Mouse (Mus musculus): Measurements from ENCODE around the gene Wipf3. TPM values are rescaled to one million over a fixed set of nuclear protein-coding genes. Genes with fewer than 3 reads are reported as not detected.

The Wipf3 gene
- polyA plus RNA-seq (2015; fragmentation: Nextera tagmentation; extraction: Ambion mirVana) = 2.3 and 2.5 TPM in 2 replicates

DNA sequence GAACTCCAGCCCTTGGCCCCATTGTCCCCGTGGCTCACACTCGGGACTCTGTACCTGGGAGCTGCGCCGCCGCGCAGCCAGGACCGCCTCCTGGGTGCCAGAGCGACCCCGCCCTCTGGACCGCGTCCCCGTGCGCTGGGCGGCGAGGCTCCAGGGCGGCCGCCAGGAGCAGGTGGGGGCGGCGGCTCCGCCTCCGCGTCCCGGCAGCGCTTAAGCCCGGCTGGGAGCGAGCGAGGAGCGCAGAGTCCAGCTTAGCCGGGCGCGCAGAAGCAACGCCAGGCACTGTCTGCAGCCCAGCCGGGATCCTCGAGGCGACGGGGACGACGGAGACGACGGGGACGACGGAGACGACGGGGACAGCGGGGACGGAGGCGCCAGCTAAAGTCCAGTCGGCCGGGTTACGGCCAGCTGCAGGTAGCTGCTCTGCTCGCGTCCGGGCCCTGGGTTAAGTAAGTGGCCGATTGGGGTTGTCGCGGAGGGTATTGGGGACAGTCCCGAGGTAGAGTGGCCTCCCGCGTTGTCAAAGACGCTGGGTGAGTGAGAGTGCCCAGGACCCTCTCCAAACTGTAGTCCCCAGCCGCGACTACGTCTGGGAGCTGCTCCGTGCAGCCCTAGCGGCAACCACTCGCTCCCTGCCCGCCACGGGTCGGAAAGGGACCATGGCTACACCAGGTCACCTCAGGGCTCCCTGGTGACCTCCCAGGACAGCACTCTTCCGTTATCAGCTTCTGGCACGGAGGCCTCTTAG is at the start of gene Wipf3:
Gene Wipf3, plus strand, starts transcription at position 157 of the 748 bp plus-strand sequence.
- peak; percentile 82 for ATAC-seq
- under 1% methylated on average over 57 of the region's 71 CpGs for WGBS
- peak within 1 kb of the TSS; percentile 88 for H3K4me2 ChIP-seq (ENCODE audit: low read length)
- no peaks in the 10 kb centered on the region for H3K9me3 ChIP-seq (ENCODE audit: control insufficient read depth, low read length)
- no peaks in the 10 kb centered on the region for H3K36me3 ChIP-seq (ENCODE audit: control insufficient read depth, insufficient read depth, low read length)
- H3K27ac ChIP-seq (ENCODE audit: low read depth, low read length) = peak within 1 kb of the TSS; percentile 19; the same call in 1 of the 2 replicates
- H3K4me1 ChIP-seq (ENCODE audit: control insufficient read depth, insufficient read depth, low read depth, low read length) = peaks cover 23% of the 10 kb centered on the region
- H3K9ac ChIP-seq (ENCODE audit: low read depth, low read length) = peak within 1 kb of the TSS; percentile 80
- peak within 1 kb of the TSS; percentile 66 for H3K4me3 ChIP-seq (ENCODE audit: low read length)
- H3K27me3 ChIP-seq (replicated peaks; ENCODE audit: control insufficient read depth, insufficient read depth, low read length) = no peaks in the 10 kb centered on the region

GRCm38 (mm10) chr6:54382636-54383035 is 46.8 kb upstream of the Wipf3 start:
- H3K36me3 ChIP-seq (ENCODE audit: control insufficient read depth, insufficient read depth, low read length) = no peaks in the 10 kb centered on the region
- no peak overlapping the region for H3K9ac ChIP-seq (ENCODE audit: low read depth, low read length)
- H3K4me3 ChIP-seq (ENCODE audit: low read length) = no peak overlapping the region
- H3K4me1 ChIP-seq (ENCODE audit: control insufficient read depth, insufficient read depth, low read depth, low read length) = peaks cover 3% of the 10 kb centered on the region; the same call in 1 of the 2 replicates
- WGBS = 63% methylated on average over 8 of the region's 8 CpGs
- ATAC-seq = no peak
- H3K9me3 ChIP-seq (ENCODE audit: control insufficient read depth, low read length) = no peaks in the 10 kb centered on the region
- H3K27me3 ChIP-seq (replicated peaks; ENCODE audit: control insufficient read depth, insufficient read depth, low read length) = no peaks in the 10 kb centered on the region
- H3K27ac ChIP-seq (ENCODE audit: low read depth, low read length) = no peak overlapping the region
- no peak overlapping the region for H3K4me2 ChIP-seq (ENCODE audit: low read length)

- Histone ChIP-seq H3K27ac (ENCODE audit: low read depth, low read length) (no peak overlapping the region), H3K9me3 (ENCODE audit: control insufficient read depth, low read length) (no peaks in the 10 kb centered on the region), H3K4me3 (ENCODE audit: low read length) (no peak overlapping the region), H3K36me3 (ENCODE audit: control insufficient read depth, insufficient read depth, low read length) (no peaks in the 10 kb centered on the region), H3K4me2 (ENCODE audit: low read length) (peak overlapping the region; percentile 27), H3K9ac (ENCODE audit: low read depth, low read length) (no peak overlapping the region), H3K4me1 (ENCODE audit: control insufficient read depth, insufficient read depth, low read depth, low read length) (peaks cover 3% of the 10 kb centered on the region; the same call in 1 of the 2 replicates), H3K27me3 (replicated peaks; ENCODE audit: control insufficient read depth, insufficient read depth, low read length) (no peaks in the 10 kb centered on the region; the same call in 1 of the 2 replicates)
- 45% methylated on average over 12 of the region's 12 CpGs for WGBS
- ATAC-seq = 0 out of 2 replicates have a peak, but pooled peaks have one; percentile 9
Measured at GRCm38 (mm10) chr6:54383893-54384524, 45.4 kb upstream of the Wipf3 start.

GRCm38 (mm10) chr6:54384777-54385176 is 44.6 kb upstream of the Wipf3 start:
- Histone ChIP-seq H3K27me3 (replicated peaks; ENCODE audit: control insufficient read depth, insufficient read depth, low read length) (no peaks in the 10 kb centered on the region; the same call in 1 of the 2 replicates), H3K9ac (ENCODE audit: low read depth, low read length) (no peak overlapping the region), H3K4me2 (ENCODE audit: low read length) (no peak overlapping the region), H3K36me3 (ENCODE audit: control insufficient read depth, insufficient read depth, low read length) (no peaks in the 10 kb centered on the region), H3K4me3 (ENCODE audit: low read length) (no peak overlapping the region), H3K4me1 (ENCODE audit: control insufficient read depth, insufficient read depth, low read depth, low read length) (peaks cover 3% of the 10 kb centered on the region; the same call in 1 of the 2 replicates), H3K27ac (ENCODE audit: low read depth, low read length) (no peak overlapping the region), H3K9me3 (ENCODE audit: control insufficient read depth, low read length) (no peaks in the 10 kb centered on the region)
- ATAC-seq = no peak
- 96% methylated on average over 1 of the region's 1 CpGs for WGBS

GRCm38 (mm10) chr6:54386429-54386828 is 43.0 kb upstream of the Wipf3 start:
- no peak overlapping the region for H3K4me3 ChIP-seq (ENCODE audit: low read length)
- WGBS = 66% methylated on average over 4 of the region's 4 CpGs
- H3K36me3 ChIP-seq (ENCODE audit: control insufficient read depth, insufficient read depth, low read length) = no peaks in the 10 kb centered on the region
- H3K27ac ChIP-seq (ENCODE audit: low read depth, low read length) = no peak overlapping the region
- ATAC-seq = no peak
- no peaks in the 10 kb centered on the region for H3K9me3 ChIP-seq (ENCODE audit: control insufficient read depth, low read length)
- H3K4me2 ChIP-seq (ENCODE audit: low read length) = no peak overlapping the region
- peaks cover 3% of the 10 kb centered on the region; the same call in 1 of the 2 replicates for H3K4me1 ChIP-seq (ENCODE audit: control insufficient read depth, insufficient read depth, low read depth, low read length)
- H3K27me3 ChIP-seq (replicated peaks; ENCODE audit: control insufficient read depth, insufficient read depth, low read length) = no peaks in the 10 kb centered on the region; the same call in 1 of the 2 replicates
- no peak overlapping the region for H3K9ac ChIP-seq (ENCODE audit: low read depth, low read length)

GRCm38 (mm10) chr6:54387044-54387443 is 42.4 kb upstream of the Wipf3 start:
- peaks cover 3% of the 10 kb centered on the region; the same call in 1 of the 2 replicates for H3K4me1 ChIP-seq (ENCODE audit: control insufficient read depth, insufficient read depth, low read depth, low read length)
- no peak overlapping the region for H3K4me2 ChIP-seq (ENCODE audit: low read length)
- H3K4me3 ChIP-seq (ENCODE audit: low read length) = no peak overlapping the region
- H3K9ac ChIP-seq (ENCODE audit: low read depth, low read length) = no peak overlapping the region
- no peaks in the 10 kb centered on the region for H3K9me3 ChIP-seq (ENCODE audit: control insufficient read depth, low read length)
- no peaks in the 10 kb centered on the region for H3K36me3 ChIP-seq (ENCODE audit: control insufficient read depth, insufficient read depth, low read length)
- no peak for ATAC-seq
- WGBS = 92% methylated on average over 3 of the region's 3 CpGs
- no peaks in the 10 kb centered on the region; the same call in 1 of the 2 replicates for H3K27me3 ChIP-seq (replicated peaks; ENCODE audit: control insufficient read depth, insufficient read depth, low read length)
- no peak overlapping the region for H3K27ac ChIP-seq (ENCODE audit: low read depth, low read length)

DNA sequence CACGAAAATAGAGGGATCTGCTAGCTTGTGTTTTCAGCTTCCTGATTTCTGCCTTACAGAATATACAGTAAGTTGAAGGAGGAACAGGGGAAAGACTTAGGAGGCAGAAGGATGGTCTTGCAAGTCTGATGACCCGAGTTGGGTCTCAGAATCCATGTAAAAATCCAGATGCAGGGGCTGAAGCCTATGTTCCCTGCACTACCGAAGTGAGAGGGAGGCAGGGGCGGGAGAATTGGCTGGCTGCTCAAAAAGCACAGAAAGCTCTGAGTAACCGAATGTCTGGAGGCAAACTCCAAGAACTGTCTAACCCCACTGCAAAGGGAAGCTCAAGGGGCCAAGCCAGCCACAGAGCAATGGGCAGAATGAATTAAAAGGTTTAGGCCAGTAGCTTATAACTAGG is 41.7 kb upstream of the Wipf3 start:
- Histone ChIP-seq H3K4me3 (ENCODE audit: low read length) (no peak overlapping the region), H3K9ac (ENCODE audit: low read depth, low read length) (no peak overlapping the region), H3K4me2 (ENCODE audit: low read length) (no peak overlapping the region), H3K36me3 (ENCODE audit: control insufficient read depth, insufficient read depth, low read length) (no peaks in the 10 kb centered on the region), H3K9me3 (ENCODE audit: control insufficient read depth, low read length) (no peaks in the 10 kb centered on the region), H3K27ac (ENCODE audit: low read depth, low read length) (no peak overlapping the region), H3K4me1 (ENCODE audit: control insufficient read depth, insufficient read depth, low read depth, low read length) (peaks cover 5% of the 10 kb centered on the region; the same call in 1 of the 2 replicates), H3K27me3 (replicated peaks; ENCODE audit: control insufficient read depth, insufficient read depth, low read length) (no peaks in the 10 kb centered on the region; the same call in 1 of the 2 replicates)
- ATAC-seq = no peak
- 75% methylated on average over 5 of the region's 5 CpGs for WGBS

- H3K27ac ChIP-seq (ENCODE audit: low read depth, low read length) = no peak overlapping the region
- no peaks in the 10 kb centered on the region for H3K36me3 ChIP-seq (ENCODE audit: control insufficient read depth, insufficient read depth, low read length)
- no peak overlapping the region for H3K9ac ChIP-seq (ENCODE audit: low read depth, low read length)
- ATAC-seq = no peak
- H3K9me3 ChIP-seq (ENCODE audit: control insufficient read depth, low read length) = no peaks in the 10 kb centered on the region
- peaks cover 5% of the 10 kb centered on the region; the same call in 1 of the 2 replicates for H3K4me1 ChIP-seq (ENCODE audit: control insufficient read depth, insufficient read depth, low read depth, low read length)
- 71% methylated on average over 7 of the region's 7 CpGs for WGBS
- H3K27me3 ChIP-seq (replicated peaks; ENCODE audit: control insufficient read depth, insufficient read depth, low read length) = no peaks in the 10 kb centered on the region; the same call in 1 of the 2 replicates
- H3K4me2 ChIP-seq (ENCODE audit: low read length) = no peak overlapping the region
- H3K4me3 ChIP-seq (ENCODE audit: low read length) = no peak overlapping the region
Measured at GRCm38 (mm10) chr6:54388690-54389275, 40.6 kb upstream of the Wipf3 start.

GRCm38 (mm10) chr6:54391765-54392164 is 37.6 kb upstream of the Wipf3 start:
- H3K4me2 ChIP-seq (ENCODE audit: low read length) = no peak overlapping the region
- no peaks in the 10 kb centered on the region for H3K9me3 ChIP-seq (ENCODE audit: control insufficient read depth, low read length)
- ATAC-seq = peak; percentile 30; the same call in 1 of the 2 replicates
- no peak overlapping the region for H3K4me3 ChIP-seq (ENCODE audit: low read length)
- no peaks in the 10 kb centered on the region for H3K36me3 ChIP-seq (ENCODE audit: control insufficient read depth, insufficient read depth, low read length)
- H3K27ac ChIP-seq (ENCODE audit: low read depth, low read length) = no peak overlapping the region
- peaks cover 3% of the 10 kb centered on the region; the same call in 1 of the 2 replicates for H3K4me1 ChIP-seq (ENCODE audit: control insufficient read depth, insufficient read depth, low read depth, low read length)
- WGBS = 3% methylated on average over 3 of the region's 3 CpGs
- no peak overlapping the region for H3K9ac ChIP-seq (ENCODE audit: low read depth, low read length)
- no peaks in the 10 kb centered on the region; the same call in 1 of the 2 replicates for H3K27me3 ChIP-seq (replicated peaks; ENCODE audit: control insufficient read depth, insufficient read depth, low read length)
